Mouse (Mus musculus) erythroblast, embryonic 14.5 days (primary cell): ENCODE data around the gene Mief2.

ENCODE experiments used
- GATA1 ChIP-seq: IDR thresholded peaks from 2 replicates; pipeline ENCODE4 v1.6.1; 2012; ENCODE audit warnings: low read length, inconsistent platforms, mixed read lengths
- TAL1 ChIP-seq: IDR thresholded peaks from 3 replicates; pipeline ENCODE4 v1.6.1; 2012; ENCODE audit warnings: low read length, inconsistent platforms, mixed read lengths

DNA sequence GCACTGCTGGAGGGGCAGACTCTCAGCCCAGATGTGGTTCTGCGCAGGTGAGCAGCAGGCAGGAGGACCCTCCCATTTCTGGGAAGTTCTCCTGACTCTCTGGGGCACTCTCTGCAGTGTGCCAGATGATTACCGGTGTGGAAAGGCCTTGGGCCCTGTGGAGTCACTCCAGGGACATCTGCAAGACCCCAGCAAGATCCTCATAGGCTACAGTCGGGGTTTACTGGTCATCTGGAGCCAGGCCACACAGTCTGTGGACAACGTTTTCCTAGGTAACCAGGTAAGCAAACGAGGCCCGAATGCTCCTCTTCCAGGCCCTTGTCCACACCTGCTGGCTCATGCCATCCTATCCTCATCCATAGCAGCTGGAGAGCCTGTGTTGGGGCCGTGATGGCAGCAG lies 22.1 kb upstream of the Mief2 start:
- no peak for TF ChIP-seq TAL1
- no peak for TF ChIP-seq GATA1
